Mouse (Mus musculus): ENCODE data around the gene Armc6. TPM values are rescaled to one million over a fixed set of nuclear protein-coding genes. Genes with fewer than 3 reads are reported as not detected.
A peak's percentile ranks its signal among the peaks of the same experiment; 100 is the strongest.

The Armc6 gene
- polyA plus RNA-seq, 1 experiment from 2014 or later, result 14.1 TPM

GRCm38 (mm10) chr8:70179082-70179481, 55.2 kb downstream of the Armc6 start:
- DNase-seq (ENCODE audit: low spot score) (peak; percentile 37), ATAC-seq (replicated peaks; ENCODE audit: low FRiP score, low read depth) (no peak)
- H3K36me3 ChIP-seq (ENCODE audit: insufficient read depth, low read length), result peaks cover 33% of the 10 kb centered on the region; the same call in 1 of the 2 replicates
- no peak overlapping the region for H3K9ac ChIP-seq (ENCODE audit: low read depth, low read length)
- no peaks in the 10 kb centered on the region for H3K4me1 ChIP-seq (replicated peaks; ENCODE audit: insufficient read depth, low read length)
- H3K27me3 ChIP-seq (ENCODE audit: insufficient read depth, low read length), result no peaks in the 10 kb centered on the region
- H3K27ac ChIP-seq, result no peak overlapping the region
- no peak overlapping the region for H3K4me3 ChIP-seq (replicated peaks; ENCODE audit: low read depth, low read length)
- H3K4me2 ChIP-seq (ENCODE audit: low read length), result no peak overlapping the region
- WGBS, result 97% methylated on average over 4 of the region's 4 CpGs
- no peaks in the 10 kb centered on the region for H3K9me3 ChIP-seq (replicated peaks; ENCODE audit: low read length)
- TF ChIP-seq CTCF (IDR thresholded peaks at IDR 0.05; ENCODE audit: low read depth), result peak; percentile 66

DNA sequence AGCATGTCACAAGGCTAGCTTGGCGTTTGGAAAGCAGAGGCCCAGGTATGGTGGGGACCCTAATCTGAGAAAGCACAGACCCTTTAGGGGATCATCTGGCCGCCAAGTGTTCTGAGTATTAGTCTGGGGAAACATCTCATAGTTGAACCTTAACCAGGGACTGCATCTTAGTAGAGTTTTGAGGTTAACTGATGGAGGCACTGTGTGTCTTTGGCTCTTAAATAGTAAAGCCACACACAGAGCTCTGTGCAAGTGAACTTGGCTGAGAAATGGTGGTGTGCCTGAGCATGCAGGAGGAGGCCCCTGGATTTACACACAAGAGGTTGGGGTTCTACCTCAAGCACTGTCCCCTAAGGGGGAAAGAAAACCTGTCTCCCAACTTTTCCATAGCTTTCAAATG, 56.0 kb downstream of the Armc6 start:
- H3K9me3 ChIP-seq (replicated peaks; ENCODE audit: low read length), result no peaks in the 10 kb centered on the region

DNA sequence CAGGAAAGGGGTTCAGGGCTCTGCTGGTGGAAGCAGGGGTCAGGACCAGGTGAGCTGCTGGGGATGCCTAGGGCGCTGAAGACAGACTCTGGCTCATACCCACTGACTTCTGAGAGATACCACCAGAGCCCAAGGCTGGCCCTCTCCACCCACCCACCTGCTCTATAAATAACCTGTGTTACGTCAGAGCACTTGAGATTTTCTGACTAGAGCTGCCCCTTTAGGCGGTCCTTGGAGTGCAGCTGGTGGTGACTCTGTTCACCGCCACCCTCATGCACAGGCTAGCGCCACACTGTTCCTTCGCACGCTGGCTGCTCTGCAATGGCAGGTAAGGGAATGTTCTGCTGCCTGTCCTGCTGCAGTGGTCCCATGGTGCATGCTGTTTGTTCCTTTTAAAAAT, 60.2 kb downstream of the Armc6 start:
- 80% methylated on average over 7 of the region's 7 CpGs for WGBS
- no peak for TF ChIP-seq CTCF (IDR thresholded peaks at IDR 0.05; ENCODE audit: low read depth)
- H3K36me3 ChIP-seq (ENCODE audit: insufficient read depth, low read length), result 0 out of 2 replicates have a peak, but pooled peaks cover 10% of the 10 kb centered on the region
- no peaks in the 10 kb centered on the region for H3K9me3 ChIP-seq (replicated peaks; ENCODE audit: low read length)
- no peaks in the 10 kb centered on the region for H3K27me3 ChIP-seq (ENCODE audit: insufficient read depth, low read length)
- no peak for ATAC-seq (replicated peaks; ENCODE audit: low FRiP score, low read depth)
- no peak overlapping the region for H3K4me3 ChIP-seq (replicated peaks; ENCODE audit: low read depth, low read length)
- no peak for DNase-seq (ENCODE audit: low spot score)
- no peak overlapping the region for H3K4me2 ChIP-seq (ENCODE audit: low read length)
- no peaks in the 10 kb centered on the region for H3K4me1 ChIP-seq (replicated peaks; ENCODE audit: insufficient read depth, low read length)
- no peak overlapping the region for H3K27ac ChIP-seq
- H3K9ac ChIP-seq (ENCODE audit: low read depth, low read length), result no peak overlapping the region

More for the DNA sequence above, 56.0 kb downstream of the Armc6 start:
- Histone ChIP-seq H3K4me3 (replicated peaks; ENCODE audit: low read depth, low read length) (no peak overlapping the region), H3K27me3 (ENCODE audit: insufficient read depth, low read length) (no peaks in the 10 kb centered on the region), H3K9ac (ENCODE audit: low read depth, low read length) (no peak overlapping the region), H3K36me3 (ENCODE audit: insufficient read depth, low read length) (peaks cover 33% of the 10 kb centered on the region; the same call in 1 of the 2 replicates), H3K4me1 (replicated peaks; ENCODE audit: insufficient read depth, low read length) (no peaks in the 10 kb centered on the region), H3K4me2 (ENCODE audit: low read length) (no peak overlapping the region), H3K27ac (no peak overlapping the region)
- ATAC-seq (replicated peaks; ENCODE audit: low FRiP score, low read depth), result no peak
- no peak for TF ChIP-seq CTCF (IDR thresholded peaks at IDR 0.05; ENCODE audit: low read depth)
- 90% methylated on average over 2 of the region's 2 CpGs for WGBS
- DNase-seq (ENCODE audit: low spot score), result no peak

DNA sequence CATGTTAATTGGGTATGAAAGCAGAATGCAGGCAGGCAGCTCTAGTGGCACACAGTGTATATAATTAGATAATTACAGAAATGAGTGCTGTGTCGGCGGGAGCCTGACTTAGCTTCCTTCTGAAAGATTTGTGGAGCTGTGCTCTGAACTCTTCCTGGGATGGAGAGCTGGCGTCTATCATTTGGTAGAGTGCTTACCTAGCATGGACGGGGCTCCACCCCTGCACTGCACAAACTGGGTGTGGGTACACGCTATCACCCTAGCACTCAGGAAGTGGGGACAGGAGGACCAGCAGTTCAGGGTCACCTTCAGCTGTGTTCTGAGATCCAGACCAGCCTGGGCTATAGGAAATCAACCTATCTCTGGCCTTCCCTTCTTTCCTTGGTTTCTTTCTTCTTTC, 60.9 kb downstream of the Armc6 start:
- no peak for DNase-seq (ENCODE audit: low spot score)
- ATAC-seq (replicated peaks; ENCODE audit: low FRiP score, low read depth), result no peak
- Histone ChIP-seq H3K27me3 (ENCODE audit: insufficient read depth, low read length) (no peaks in the 10 kb centered on the region), H3K27ac (no peak overlapping the region), H3K4me3 (replicated peaks; ENCODE audit: low read depth, low read length) (no peak overlapping the region), H3K36me3 (ENCODE audit: insufficient read depth, low read length) (0 out of 2 replicates have a peak, but pooled peaks cover 10% of the 10 kb centered on the region), H3K4me1 (replicated peaks; ENCODE audit: insufficient read depth, low read length) (no peaks in the 10 kb centered on the region), H3K4me2 (ENCODE audit: low read length) (peak overlapping the region; percentile 56; the same call in 1 of the 2 replicates), H3K9ac (ENCODE audit: low read depth, low read length) (no peak overlapping the region), H3K9me3 (replicated peaks; ENCODE audit: low read length) (no peaks in the 10 kb centered on the region)
- 82% methylated on average over 5 of the region's 5 CpGs for WGBS
- no peak for TF ChIP-seq CTCF (IDR thresholded peaks at IDR 0.05; ENCODE audit: low read depth)

DNA sequence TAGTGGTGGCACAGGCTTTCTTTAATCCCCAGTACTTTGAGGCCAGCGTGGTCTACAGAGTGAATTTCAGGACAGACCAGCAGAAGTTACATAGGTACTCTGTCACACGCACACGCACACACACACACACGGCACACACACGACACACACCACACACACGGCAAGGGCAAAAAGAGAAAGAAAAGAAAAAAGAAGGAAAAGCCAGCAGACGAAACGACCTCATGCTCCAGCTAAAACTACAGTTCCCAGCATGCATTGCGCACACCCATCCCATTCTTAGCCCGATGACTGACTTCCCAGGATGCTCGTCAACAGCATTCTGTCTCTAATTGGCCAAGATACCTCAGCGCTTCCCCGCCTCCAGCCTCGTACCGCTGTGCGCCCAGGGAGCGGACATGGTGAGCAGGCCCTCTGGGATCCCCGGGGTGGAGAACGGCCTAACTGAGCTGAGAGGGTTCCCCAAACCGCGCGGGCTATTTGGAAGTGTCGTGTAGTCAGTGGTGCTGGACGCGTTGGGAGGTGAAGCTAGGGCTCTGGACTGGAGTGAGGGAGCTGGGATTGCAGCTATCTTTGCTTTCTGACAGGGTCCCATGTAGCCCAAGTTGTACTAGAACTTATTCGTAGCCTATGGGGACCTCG, 62.1 kb downstream of the Armc6 start, which contains the start of gene Tmem161a:
TSS of gene Tmem161a (plus strand) at position 314 of the 639 bp plus-strand sequence.
- H3K4me2 ChIP-seq (ENCODE audit: low read length), result peak within 1 kb of the TSS; percentile 56
- H3K36me3 ChIP-seq (ENCODE audit: insufficient read depth, low read length), result 0 out of 2 replicates have a peak, but pooled peaks cover 5% of the 10 kb centered on the region
- ATAC-seq (replicated peaks; ENCODE audit: low FRiP score, low read depth) (peak; percentile 94), DNase-seq (ENCODE audit: low spot score) (peak; percentile 99)
- no peaks in the 10 kb centered on the region for H3K9me3 ChIP-seq (replicated peaks; ENCODE audit: low read length)
- no peak for TF ChIP-seq CTCF (IDR thresholded peaks at IDR 0.05; ENCODE audit: low read depth)
- H3K27me3 ChIP-seq (ENCODE audit: insufficient read depth, low read length), result no peaks in the 10 kb centered on the region
- no peaks in the 10 kb centered on the region for H3K4me1 ChIP-seq (replicated peaks; ENCODE audit: insufficient read depth, low read length)
- H3K9ac ChIP-seq (ENCODE audit: low read depth, low read length), result peak within 1 kb of the TSS; percentile 58
- WGBS, result 2% methylated on average over 27 of the region's 27 CpGs
- peak within 1 kb of the TSS; percentile 49 for H3K4me3 ChIP-seq (replicated peaks; ENCODE audit: low read depth, low read length)
- no peak within 1 kb of the TSS for H3K27ac ChIP-seq

DNA sequence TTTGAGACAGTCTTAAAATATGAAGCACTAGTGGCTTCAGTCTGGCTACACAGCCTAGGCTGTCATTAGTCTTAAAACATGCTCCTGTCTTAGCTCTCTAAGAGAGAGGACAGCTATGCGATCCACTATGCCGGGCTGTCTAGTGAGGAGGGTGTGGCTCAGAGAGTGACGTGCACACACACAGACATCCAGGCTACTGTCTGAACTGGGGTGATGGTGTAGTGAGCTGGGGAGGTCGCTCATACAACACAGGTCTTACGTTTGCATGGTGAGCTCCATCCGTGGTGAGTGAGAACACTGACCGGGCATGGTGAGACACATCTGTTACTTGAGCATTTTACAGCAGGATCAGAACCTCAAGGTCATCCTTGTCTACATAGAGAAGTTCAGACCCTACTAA, 63.0 kb downstream of the Armc6 start:
- DNase-seq (ENCODE audit: low spot score), result no peak
- Histone ChIP-seq H3K27ac (no peak overlapping the region), H3K4me3 (replicated peaks; ENCODE audit: low read depth, low read length) (no peak overlapping the region), H3K9ac (ENCODE audit: low read depth, low read length) (no peak overlapping the region), H3K4me2 (ENCODE audit: low read length) (no peak overlapping the region; the same call in 1 of the 2 replicates), H3K27me3 (ENCODE audit: insufficient read depth, low read length) (no peaks in the 10 kb centered on the region), H3K4me1 (replicated peaks; ENCODE audit: insufficient read depth, low read length) (no peaks in the 10 kb centered on the region), H3K9me3 (replicated peaks; ENCODE audit: low read length) (no peaks in the 10 kb centered on the region), H3K36me3 (ENCODE audit: insufficient read depth, low read length) (no peaks in the 10 kb centered on the region)
- no peak for TF ChIP-seq CTCF (IDR thresholded peaks at IDR 0.05; ENCODE audit: low read depth)
- 65% methylated on average over 7 of the region's 7 CpGs for WGBS
- no peak for ATAC-seq (replicated peaks; ENCODE audit: low FRiP score, low read depth)
